Mouse (Mus musculus): ENCODE measurements at regions not wholly inside any gene's neighbourhood (a gene's known extent, or its start where the extent isn't known, plus 50 kb on each side); places are given as distances from the start of the nearest gene placed in this dataset.

GRCm38 (mm10) chr7:37241781-37242180 lies 531.7 kb downstream of the Zfp536 start:
- no peak for DNase-seq

GRCm38 (mm10) chr7:37242476-37242875 lies 531.0 kb downstream of the Zfp536 start:
- DNase-seq: no peak

- DNase-seq: no peak
These were observed 527.3 kb downstream of the Zfp536 start for GRCm38 (mm10) chr7:37246156-37246555.

GRCm38 (mm10) chr7:37254431-37254830 lies 519.0 kb downstream of the Zfp536 start:
- DNase-seq: no peak

- no peak for DNase-seq
These were observed 517.6 kb downstream of the Zfp536 start for GRCm38 (mm10) chr7:37255840-37256239.

- no peak for DNase-seq
These were observed 514.1 kb downstream of the Zfp536 start for GRCm38 (mm10) chr7:37259293-37259692.

GRCm38 (mm10) chr7:37262846-37263245 lies 510.6 kb downstream of the Zfp536 start:
- no peak for DNase-seq

- DNase-seq: peak in 1 of 2 experiments; percentile 16
These were observed 506.0 kb downstream of the Zfp536 start for GRCm38 (mm10) chr7:37267404-37267803.

- no peak for DNase-seq
These were observed 502.6 kb downstream of the Zfp536 start for GRCm38 (mm10) chr7:37270841-37271240.

- no peak for DNase-seq
These were observed 483.4 kb downstream of the Zfp536 start for GRCm38 (mm10) chr7:37290018-37290417.

GRCm38 (mm10) chr7:37290493-37291045 lies 482.9 kb downstream of the Zfp536 start:
- no peak for DNase-seq

GRCm38 (mm10) chr7:37291726-37292125 lies 481.7 kb downstream of the Zfp536 start:
- no peak for DNase-seq

- DNase-seq: no peak
These were observed 480.9 kb downstream of the Zfp536 start for GRCm38 (mm10) chr7:37292554-37292953.

- no peak for DNase-seq
These were observed 474.6 kb downstream of the Zfp536 start for GRCm38 (mm10) chr7:37298888-37299287.

GRCm38 (mm10) chr7:37305463-37305862 lies 468.0 kb downstream of the Zfp536 start:
- DNase-seq: no peak

GRCm38 (mm10) chr7:37307191-37307590 lies 466.2 kb downstream of the Zfp536 start:
- DNase-seq: no peak

- no peak for DNase-seq
These were observed 448.8 kb downstream of the Zfp536 start for GRCm38 (mm10) chr7:37324653-37325052.

- no peak for DNase-seq
These were observed 440.0 kb downstream of the Zfp536 start for GRCm38 (mm10) chr7:37333451-37333850.

- DNase-seq: no peak
These were observed 438.2 kb downstream of the Zfp536 start for GRCm38 (mm10) chr7:37335212-37335611.

GRCm38 (mm10) chr7:37336171-37336850 lies 437.1 kb downstream of the Zfp536 start:
- DNase-seq: no peak

- no peak for DNase-seq
These were observed 436.4 kb downstream of the Zfp536 start for GRCm38 (mm10) chr7:37336851-37337531.

- no peak for DNase-seq
These were observed 435.8 kb downstream of the Zfp536 start for GRCm38 (mm10) chr7:37337616-37338015.

GRCm38 (mm10) chr7:37338067-37338501 lies 435.4 kb downstream of the Zfp536 start:
- DNase-seq: no peak

- DNase-seq: no peak
These were observed 430.8 kb downstream of the Zfp536 start for GRCm38 (mm10) chr7:37342613-37343012.

All from kidney, postnatal 25 days (tissue).